Mouse (Mus musculus) large intestine, adult 2 months (tissue): ENCODE measurements at regions not wholly inside any gene's neighbourhood (a gene's known extent, or its start where the extent isn't known, plus 50 kb on each side); places are given as distances from the start of the nearest gene placed in this dataset.
A peak's percentile ranks its signal among the peaks of the same experiment; 100 is the strongest.
"Not testable (repeated sequence)": the region's sequence is repeated elsewhere in the genome, so short reads cannot be mapped to it uniquely, and the experiment has no call there.

Source experiments
- DNase-seq: peaks from one replicate; pipeline ENCODE4 v3.0.0-alpha.2; 2012; ENCODE audit warnings: low read depth, low spot score
- WGBS: fragments of 180-500 bp; shearing (Covaris S2); methylation state at CpG from one replicate; pipeline ENCODE4 v1.1.7; 2018; 5-methylcytosine and 5-hydroxymethylcytosine counted together

- DNase-seq = no peak
- WGBS = 37% methylated on average over 1 of the region's 1 CpGs
Measured at GRCm38 (mm10) chr7:83444279-83444615, 140.5 kb upstream of the Tmc3 start.

- DNase-seq = no peak
- WGBS = 51% methylated on average over 5 of the region's 5 CpGs
Measured at GRCm38 (mm10) chr7:83445181-83445926, 139.4 kb upstream of the Tmc3 start.

- 52% methylated on average over 3 of the region's 3 CpGs for WGBS
- no peak for DNase-seq
Measured at GRCm38 (mm10) chr7:83450346-83450745, 134.4 kb upstream of the Tmc3 start.

- 14% methylated on average over 7 of the region's 7 CpGs for WGBS
- no peak for DNase-seq
Measured at GRCm38 (mm10) chr7:83452309-83452708, 132.4 kb upstream of the Tmc3 start.

GRCm38 (mm10) chr7:83459520-83459919 is 125.2 kb upstream of the Tmc3 start:
- DNase-seq = no peak
- 63% methylated on average over 3 of the region's 3 CpGs for WGBS

- 68% methylated on average over 8 of the region's 8 CpGs for WGBS
- no peak for DNase-seq
Measured at GRCm38 (mm10) chr7:83467006-83467405, 117.7 kb upstream of the Tmc3 start.

GRCm38 (mm10) chr7:83469856-83470255 is 114.9 kb upstream of the Tmc3 start:
- not testable (repeated sequence) for DNase-seq
- 77% methylated on average over 4 of the region's 4 CpGs for WGBS

GRCm38 (mm10) chr7:83471111-83471510 is 113.6 kb upstream of the Tmc3 start:
- 90% methylated on average over 2 of the region's 2 CpGs for WGBS
- DNase-seq = no peak

GRCm38 (mm10) chr7:83474471-83474870 is 110.3 kb upstream of the Tmc3 start:
- DNase-seq = no peak
- WGBS = 82% methylated on average over 2 of the region's 2 CpGs

GRCm38 (mm10) chr7:83474986-83475385 is 109.7 kb upstream of the Tmc3 start:
- 18% methylated on average over 3 of the region's 3 CpGs for WGBS
- DNase-seq = peak; percentile 11

GRCm38 (mm10) chr7:83475438-83476160 is 109.1 kb upstream of the Tmc3 start:
- WGBS = 33% methylated on average over 8 of the region's 8 CpGs

GRCm38 (mm10) chr7:83476161-83476495 is 108.6 kb upstream of the Tmc3 start:
- WGBS = 60% methylated on average over 3 of the region's 3 CpGs

More at GRCm38 (mm10) chr7:83475438-83476160, 109.1 kb upstream of the Tmc3 start:
- DNase-seq = peak; percentile 25

GRCm38 (mm10) chr7:83476861-83477260 is 107.9 kb upstream of the Tmc3 start:
- WGBS = 90% methylated on average over 3 of the region's 3 CpGs

More at GRCm38 (mm10) chr7:83476161-83476495, 108.6 kb upstream of the Tmc3 start:
- no peak for DNase-seq

GRCm38 (mm10) chr7:83477661-83478121 is 107.0 kb upstream of the Tmc3 start:
- WGBS = 17% methylated on average over 7 of the region's 7 CpGs
- DNase-seq = no peak

More at GRCm38 (mm10) chr7:83476861-83477260, 107.9 kb upstream of the Tmc3 start:
- DNase-seq = no peak

GRCm38 (mm10) chr7:83481655-83482054 is 103.1 kb upstream of the Tmc3 start:
- DNase-seq = peak; percentile 32

- no peak for DNase-seq
- 55% methylated on average over 3 of the region's 3 CpGs for WGBS
Measured at GRCm38 (mm10) chr7:83482254-83482653, 102.5 kb upstream of the Tmc3 start.

- no peak for DNase-seq
Measured at GRCm38 (mm10) chr7:83482671-83483304, 101.9 kb upstream of the Tmc3 start.

GRCm38 (mm10) chr7:83486156-83486750 is 98.5 kb upstream of the Tmc3 start:
- no peak for DNase-seq
- 47% methylated on average over 2 of the region's 2 CpGs for WGBS

More at GRCm38 (mm10) chr7:83482671-83483304, 101.9 kb upstream of the Tmc3 start:
- 30% methylated on average over 7 of the region's 7 CpGs for WGBS

- no peak for DNase-seq
- 78% methylated on average over 1 of the region's 1 CpGs for WGBS
Measured at GRCm38 (mm10) chr7:83489790-83490189, 94.9 kb upstream of the Tmc3 start.

GRCm38 (mm10) chr7:83504996-83505645 is 79.6 kb upstream of the Tmc3 start:
- WGBS = 38% methylated on average over 2 of the region's 2 CpGs
- DNase-seq = no peak
